Mouse (Mus musculus): ENCODE measurements around the gene Stil.

The Stil gene

DNA sequence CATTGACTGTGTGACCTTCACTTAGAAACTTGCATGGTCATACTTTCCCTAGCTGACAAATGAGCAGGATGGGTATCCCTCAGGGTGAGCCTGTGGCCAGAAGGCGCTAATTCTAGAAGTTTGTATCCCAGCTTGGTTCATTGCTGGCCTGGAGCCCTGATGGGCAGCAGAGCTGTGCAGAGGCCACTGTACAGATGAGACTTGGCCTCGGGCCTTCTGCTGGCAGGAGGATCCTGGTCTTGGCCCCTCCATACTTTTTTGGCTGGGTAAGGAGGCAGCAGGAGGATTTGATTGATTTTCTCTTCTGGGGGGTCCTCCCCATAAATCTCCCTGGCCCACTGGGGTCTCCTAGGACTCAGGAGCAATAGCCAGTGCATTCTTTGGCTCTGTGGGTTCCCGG lies 83.1 kb downstream of the Stil start:
- no peak for DNase-seq

GRCm38 (mm10) chr4:115085522-115086095 lies 85.7 kb downstream of the Stil start:
- DNase-seq, result peak; percentile 75 to 78

DNA sequence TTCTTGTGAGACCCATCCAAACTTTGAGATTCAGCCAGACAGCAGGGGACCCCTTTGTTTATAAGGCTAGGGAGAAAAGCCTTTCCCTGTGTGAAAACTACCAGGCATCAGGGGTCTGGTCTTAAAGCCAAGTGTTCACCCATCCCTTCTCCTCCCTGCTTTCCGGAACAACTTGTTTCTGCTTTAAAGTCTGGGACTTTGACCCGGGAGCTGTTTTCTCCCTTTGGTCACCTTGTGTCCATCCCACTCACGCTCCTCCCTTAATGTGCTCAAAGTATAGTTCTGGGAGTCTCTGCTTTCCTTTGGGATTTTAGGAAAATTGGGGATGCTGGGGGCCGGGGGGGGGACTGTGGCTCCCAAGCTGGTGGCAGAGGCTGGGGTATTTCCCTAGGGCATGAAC lies 86.3 kb downstream of the Stil start:
- DNase-seq, result peak; percentile 52 to 63

- DNase-seq, result peak; percentile 66 to 67
These were observed 86.9 kb downstream of the Stil start for GRCm38 (mm10) chr4:115086763-115087415.

- peak; percentile 84 to 91 for DNase-seq
These were observed 88.8 kb downstream of the Stil start, which contains the start of gene Pdzk1ip1 for GRCm38 (mm10) chr4:115088611-115089338. TSS of gene Pdzk1ip1 (plus strand) at chr4:115088708.

DNA sequence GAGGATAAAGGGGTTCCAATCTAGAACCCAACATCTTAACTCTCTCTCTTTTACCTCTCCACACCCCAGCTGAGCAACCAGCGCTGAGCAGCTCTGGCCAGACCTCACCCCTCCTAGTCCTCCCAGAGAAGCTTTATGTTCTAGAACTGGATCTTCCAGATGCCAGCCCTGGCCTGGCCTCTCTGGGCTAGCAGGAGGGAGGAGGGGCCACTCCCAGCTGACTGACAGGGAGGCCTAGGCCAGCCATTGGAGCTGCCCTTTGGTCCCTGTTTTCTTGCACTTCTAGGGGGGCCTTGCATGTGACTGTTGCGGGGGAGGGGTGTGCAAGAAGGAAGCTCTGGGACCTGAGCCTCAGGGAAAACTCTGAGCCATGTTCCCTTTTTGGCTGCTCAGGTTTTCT lies 90.6 kb downstream of the Stil start:
- DNase-seq, result peak; percentile 83 to 95

DNA sequence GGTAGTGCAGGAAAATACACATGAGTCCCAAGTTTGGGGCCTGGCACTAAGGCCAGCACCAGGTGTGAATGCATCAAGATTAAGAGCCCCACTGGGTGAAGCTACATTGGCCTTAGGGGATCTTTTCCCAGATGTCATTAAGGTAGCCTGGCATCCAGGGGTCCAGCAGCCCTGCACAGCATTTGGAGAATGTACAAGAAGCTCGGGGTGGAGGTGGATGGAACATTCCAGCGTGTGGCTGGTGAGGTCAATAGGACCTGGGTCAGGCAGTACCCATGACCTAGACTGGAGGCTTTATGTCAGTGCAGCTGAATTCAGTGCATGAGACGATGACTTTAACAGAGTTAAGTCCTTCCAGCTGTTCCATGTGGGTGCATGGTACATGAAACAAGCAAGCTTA lies 91.8 kb downstream of the Stil start:
- peak in 1 of 2 experiments; percentile 64 for DNase-seq

Data from kidney, postnatal 25 days (tissue).